Mouse (Mus musculus) lung, embryonic 14.5 days (tissue): ENCODE results near the gene Zfp503. TPM values are rescaled to one million over a fixed set of nuclear protein-coding genes. Genes with fewer than 3 reads are reported as not detected.
A peak's percentile ranks its signal among the peaks of the same experiment; 100 is the strongest.

Source experiments
- ATAC-seq: fragments of 200-750 bp; cut with Nextera tagmentation; 2 replicates; pipeline ENCODE4 v1.8.0; 2017; ENCODE audit warnings: mild to moderate bottlenecking, moderate TSS enrichment, moderate library complexity; ENCODE audit not compliant: insufficient read depth
- DNase-seq: peaks from one replicate; pipeline ENCODE4 v3.0.0-alpha.2; 2015
- H3K27ac ChIP-seq: fragments of 300-500 bp; sonication (generic); 2 replicates; pipeline ENCODE4 v1.5.1; 2014; ENCODE audit warnings: low read depth, mild to moderate bottlenecking, moderate library complexity
- H3K27me3 ChIP-seq: fragments of 300-500 bp; sonication (generic); 2 replicates; pipeline ENCODE4 v1.6.1; 2014; ENCODE audit warnings: low read length, control low read depth; ENCODE audit not compliant: insufficient read depth
- H3K36me3 ChIP-seq: fragments of 300-500 bp; sonication (generic); 2 replicates; pipeline ENCODE4 v1.6.1; 2014; ENCODE audit warnings: control low read depth; ENCODE audit not compliant: insufficient read depth
- H3K4me1 ChIP-seq: fragments of 300-500 bp; sonication (generic); 2 replicates; pipeline ENCODE4 v1.6.1; 2014; ENCODE audit warnings: antibody characterized with exemption, control low read depth; ENCODE audit not compliant: insufficient read depth
- H3K4me2 ChIP-seq: fragments of 300-500 bp; sonication (generic); 2 replicates; pipeline ENCODE4 v1.6.1; 2014; ENCODE audit warnings: mild to moderate bottlenecking
- H3K4me3 ChIP-seq: fragments of 300-500 bp; sonication (generic); 2 replicates; pipeline ENCODE4 v1.5.1; 2014; ENCODE audit warnings: low read depth, low read length
- H3K9ac ChIP-seq: fragments of 300-500 bp; sonication (generic); 2 replicates; pipeline ENCODE4 v1.6.1; 2014
- H3K9me3 ChIP-seq: fragments of 300-500 bp; sonication (generic); 2 replicates; pipeline ENCODE4 v1.6.1; 2016; ENCODE audit warnings: low read depth, low read length, control low read depth
- CTCF ChIP-seq: IDR thresholded peaks from 2 replicates; pipeline ENCODE4 v1.5.1; 2016; ENCODE audit warnings: antibody characterized with exemption, low read depth
- WGBS: fragments of 180-500 bp; shearing (Covaris S2); extraction: QIAGEN DNeasy Blood & Tissue Kit; methylation state at CpG from one replicate; pipeline ENCODE4 v1.1.7; 2014; 5-methylcytosine and 5-hydroxymethylcytosine counted together
- polyA plus RNA-seq: library from polyadenylated mRNA; unstranded; fragments of >200 nt; fragmentation: Nextera tagmentation; extraction: Ambion mirVana; gene quantifications from 2 replicates; pipeline ENCODE4 v1.2.1, GENCODE M21; 2014

The Zfp503 gene
- polyA plus RNA-seq, 1 experiment from 2014 or later, result 22.0 TPM

GRCm38 (mm10) chr14:22020885-22021284, 31.5 kb upstream of the Zfp503 start:
- DNase-seq, result peak; percentile 78
- Histone ChIP-seq H3K36me3 (no peaks in the 10 kb centered on the region), H3K9ac (no peak overlapping the region), H3K4me2 (no peak overlapping the region), H3K27ac (no peak overlapping the region), H3K4me1 (peaks cover 6% of the 10 kb centered on the region; the same call in 1 of the 2 replicates), H3K9me3 (no peaks in the 10 kb centered on the region), H3K4me3 (no peak overlapping the region), H3K27me3 (no peaks in the 10 kb centered on the region)
- peak; percentile 57 for TF ChIP-seq CTCF
- 28% methylated on average over 2 of the region's 2 CpGs for WGBS
- ATAC-seq, result no peak; the same call in 1 of the 2 replicates

- no peak for ATAC-seq
- DNase-seq, result no peak
- H3K9ac ChIP-seq, result peak overlapping the region; percentile 58
- no peaks in the 10 kb centered on the region for H3K36me3 ChIP-seq
- no peak overlapping the region for H3K27ac ChIP-seq
- peak overlapping the region; percentile 43 for H3K4me3 ChIP-seq
- no peaks in the 10 kb centered on the region for H3K27me3 ChIP-seq
- TF ChIP-seq CTCF, result no peak
- peak overlapping the region; percentile 91 for H3K4me2 ChIP-seq
- H3K4me1 ChIP-seq, result peaks cover 6% of the 10 kb centered on the region; the same call in 1 of the 2 replicates
- H3K9me3 ChIP-seq, result no peaks in the 10 kb centered on the region
- WGBS, result 42% methylated on average over 12 of the region's 12 CpGs
Measured at GRCm38 (mm10) chr14:22019949-22020845, 30.8 kb upstream of the Zfp503 start.

- H3K4me1 ChIP-seq, result peaks cover 6% of the 10 kb centered on the region; the same call in 1 of the 2 replicates
- H3K27me3 ChIP-seq, result no peaks in the 10 kb centered on the region
- H3K36me3 ChIP-seq, result no peaks in the 10 kb centered on the region
- H3K9me3 ChIP-seq, result no peaks in the 10 kb centered on the region
- 0 out of 2 replicates have a peak within 1 kb of the TSS, but pooled peaks have one; percentile 18 for H3K27ac ChIP-seq
- H3K4me3 ChIP-seq, result peak within 1 kb of the TSS; percentile 43
- H3K4me2 ChIP-seq, result peak within 1 kb of the TSS; percentile 91
- no peak; the same call in 1 of the 2 replicates for TF ChIP-seq CTCF
- H3K9ac ChIP-seq, result peak within 1 kb of the TSS; percentile 58
- ATAC-seq (peak; percentile 76), DNase-seq (peak; percentile 80)
- WGBS, result 3% methylated on average over 33 of the region's 33 CpGs
Measured at GRCm38 (mm10) chr14:22019252-22019948, 30.0 kb upstream of the Zfp503 start, which contains the start of gene Lrmda. Gene Lrmda (plus strand): TSS chr14:22019712.

- TF ChIP-seq CTCF, result no peak
- H3K27ac ChIP-seq, result no peak overlapping the region
- H3K4me3 ChIP-seq, result no peak overlapping the region
- no peak overlapping the region for H3K9ac ChIP-seq
- H3K4me2 ChIP-seq, result no peak overlapping the region
- H3K4me1 ChIP-seq, result peaks cover 6% of the 10 kb centered on the region; the same call in 1 of the 2 replicates
- no peaks in the 10 kb centered on the region for H3K9me3 ChIP-seq
- WGBS, result 17% methylated on average over 5 of the region's 5 CpGs
- no peaks in the 10 kb centered on the region for H3K36me3 ChIP-seq
- no peaks in the 10 kb centered on the region for H3K27me3 ChIP-seq
- DNase-seq (peak; percentile 41), ATAC-seq (no peak)
Measured at GRCm38 (mm10) chr14:22017011-22017410, 27.6 kb upstream of the Zfp503 start.

- Histone ChIP-seq H3K27me3 (no peaks in the 10 kb centered on the region), H3K9me3 (no peaks in the 10 kb centered on the region), H3K9ac (no peak overlapping the region), H3K4me1 (peaks cover 6% of the 10 kb centered on the region; the same call in 1 of the 2 replicates), H3K27ac (no peak overlapping the region), H3K36me3 (no peaks in the 10 kb centered on the region), H3K4me2 (no peak overlapping the region), H3K4me3 (no peak overlapping the region)
- WGBS, result 29% methylated on average over 4 of the region's 4 CpGs
- TF ChIP-seq CTCF, result no peak
- DNase-seq, result peak; percentile 61
- peak; percentile 33; the same call in 1 of the 2 replicates for ATAC-seq
Measured at GRCm38 (mm10) chr14:22014781-22015180, 25.4 kb upstream of the Zfp503 start.

- ATAC-seq, result no peak
- no peak overlapping the region for H3K27ac ChIP-seq
- no peak overlapping the region for H3K9ac ChIP-seq
- no peaks in the 10 kb centered on the region for H3K27me3 ChIP-seq
- no peaks in the 10 kb centered on the region for H3K9me3 ChIP-seq
- no peak for DNase-seq
- no peak overlapping the region for H3K4me3 ChIP-seq
- WGBS, result 74% methylated on average over 5 of the region's 5 CpGs
- peaks cover 1% of the 10 kb centered on the region; the same call in 1 of the 2 replicates for H3K4me1 ChIP-seq
- H3K36me3 ChIP-seq, result no peaks in the 10 kb centered on the region
- no peak overlapping the region for H3K4me2 ChIP-seq
- TF ChIP-seq CTCF, result no peak
Measured at GRCm38 (mm10) chr14:22014315-22014714, 24.9 kb upstream of the Zfp503 start.

GRCm38 (mm10) chr14:22007006-22007405, 17.6 kb upstream of the Zfp503 start:
- no peaks in the 10 kb centered on the region for H3K36me3 ChIP-seq
- WGBS, result 80% methylated on average over 6 of the region's 6 CpGs

More at GRCm38 (mm10) chr14:22007006-22007405, 17.6 kb upstream of the Zfp503 start:
- H3K27ac ChIP-seq, result no peak overlapping the region
- no peak overlapping the region for H3K4me3 ChIP-seq
- no peak for DNase-seq
- TF ChIP-seq CTCF, result no peak
- no peaks in the 10 kb centered on the region for H3K27me3 ChIP-seq
- no peak overlapping the region for H3K9ac ChIP-seq
- H3K4me2 ChIP-seq, result no peak overlapping the region
- no peaks in the 10 kb centered on the region for H3K9me3 ChIP-seq
- no peak for ATAC-seq
- H3K4me1 ChIP-seq, result no peaks in the 10 kb centered on the region
